Mouse (Mus musculus): ENCODE results near the gene Rpl3.

Gene Rpl3

DNA sequence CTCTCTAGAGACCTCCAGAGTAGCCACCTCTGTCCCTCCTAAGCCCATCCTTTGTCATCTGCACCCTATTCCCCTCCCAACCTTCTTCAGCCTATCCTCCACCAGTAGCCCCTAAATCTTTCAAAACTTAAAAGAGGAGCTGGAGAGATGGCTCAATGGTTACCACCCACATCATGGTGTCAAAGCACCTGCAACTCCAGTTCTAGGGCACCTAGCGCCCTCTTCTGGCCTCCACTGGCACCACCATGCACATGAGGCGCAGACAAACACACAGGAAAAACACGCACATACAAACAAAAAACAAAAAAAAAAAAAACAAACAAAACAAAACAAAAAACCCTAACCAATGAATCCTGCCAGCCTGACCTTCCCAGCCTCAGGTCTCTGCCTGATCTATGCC, 25.1 kb downstream of the Rpl3 start:
- DNase-seq (ENCODE audit: low read depth): peak; percentile 49

DNA sequence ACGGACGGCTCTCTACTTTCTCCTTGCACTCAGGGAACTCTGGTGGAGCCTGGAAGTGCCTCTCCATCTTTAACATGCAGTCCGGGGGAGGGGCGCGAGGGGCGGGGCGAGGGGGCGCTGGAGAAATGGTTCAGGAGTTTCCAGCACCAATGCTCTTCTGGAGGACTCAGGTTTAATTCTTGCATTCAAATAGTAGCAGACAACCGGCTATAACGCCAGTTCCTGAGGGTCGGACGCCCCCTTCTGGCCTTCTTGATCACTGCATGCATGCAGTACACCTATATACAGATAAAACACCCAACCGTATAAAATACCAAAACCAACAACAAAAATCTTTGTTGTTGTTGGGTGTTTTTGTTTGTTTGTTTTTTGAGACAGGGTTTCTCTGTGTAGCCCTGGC, 26.3 kb downstream of the Rpl3 start:
- DNase-seq (ENCODE audit: low read depth): peak; percentile 48

DNA sequence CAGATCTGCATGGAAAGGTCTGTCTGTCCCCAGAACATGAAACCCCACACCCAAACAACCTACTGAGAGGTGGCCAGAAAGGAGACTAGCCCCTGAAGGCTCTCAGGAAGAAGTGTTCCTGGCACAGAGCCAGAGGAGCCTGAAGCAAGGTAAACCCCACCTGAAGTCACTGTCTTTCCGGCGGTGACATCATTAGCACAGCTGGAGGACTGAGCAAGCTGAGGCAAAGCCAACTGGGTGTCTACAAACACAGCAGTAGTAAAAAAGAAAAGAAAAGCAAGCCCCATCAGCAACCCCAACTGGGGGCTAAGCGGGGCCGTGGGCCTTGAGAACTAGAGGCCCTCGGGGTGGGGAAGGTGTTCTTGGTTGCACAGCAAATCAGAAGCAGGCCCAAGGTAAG, 26.7 kb downstream of the Rpl3 start:
- DNase-seq (ENCODE audit: low read depth): no peak

DNA sequence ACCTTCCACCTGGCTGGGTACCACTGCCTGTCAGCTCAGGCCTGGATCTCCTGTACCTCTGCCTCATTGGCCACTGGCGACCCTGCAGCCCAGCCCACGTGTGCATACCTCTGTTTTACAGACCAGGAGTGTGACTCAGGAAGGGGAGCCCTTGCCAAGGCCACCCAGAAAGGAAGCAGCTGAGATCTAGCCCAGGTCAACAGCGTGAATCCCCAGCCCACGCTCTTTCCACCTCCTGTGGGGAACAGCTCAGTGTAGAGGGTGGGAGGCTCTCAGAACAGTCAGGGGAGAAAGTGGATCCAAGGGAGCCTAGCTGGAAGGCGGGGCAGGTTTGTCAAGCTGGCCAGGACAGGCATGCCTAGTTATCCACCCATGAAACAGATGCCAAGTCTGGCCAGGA, 28.8 kb downstream of the Rpl3 start:
- DNase-seq (ENCODE audit: low read depth): peak; percentile 58

DNA sequence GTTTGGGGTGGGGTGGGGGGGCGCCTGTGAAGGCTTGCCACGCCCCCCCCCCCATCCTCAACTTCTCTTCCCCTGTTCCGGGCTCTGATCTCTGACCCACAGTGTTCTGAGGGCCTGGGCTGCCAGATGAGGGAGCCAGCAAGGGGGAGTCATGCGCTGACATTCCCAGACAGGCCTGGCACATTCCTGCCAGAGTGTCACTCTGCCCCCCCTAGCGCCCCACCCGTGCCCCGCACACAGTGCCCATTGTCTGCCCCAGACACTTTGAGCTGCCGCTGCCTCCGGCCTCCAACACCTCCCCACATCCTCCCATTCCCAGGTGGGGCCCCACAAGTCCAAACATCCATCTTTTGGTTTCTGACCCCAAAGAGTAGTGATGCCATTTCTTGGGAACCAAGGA, 29.3 kb downstream of the Rpl3 start:
- DNase-seq (ENCODE audit: low read depth): no peak

DNA sequence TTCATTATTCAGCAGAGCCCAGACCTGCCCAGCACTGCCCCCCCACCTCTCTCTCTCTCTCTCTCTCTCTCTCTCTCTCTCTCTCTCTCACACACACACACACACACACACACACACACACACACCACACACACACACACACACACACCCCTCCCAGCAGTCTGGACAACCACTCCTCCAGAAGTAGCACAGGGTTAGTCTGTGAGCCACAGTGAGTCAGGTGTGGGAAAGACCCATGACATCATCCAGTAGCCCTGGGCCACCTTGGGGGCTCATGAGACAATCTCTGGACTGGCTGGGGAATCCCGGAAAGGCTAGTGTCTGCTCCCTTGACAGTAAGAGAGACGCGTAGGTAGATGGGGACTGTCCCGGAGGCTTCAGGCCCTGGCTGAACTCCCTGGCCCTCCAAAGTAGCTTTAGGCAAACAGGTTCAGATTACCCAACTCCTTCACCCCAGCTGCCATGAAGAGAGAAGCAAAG, 30.6 kb downstream of the Rpl3 start:
- DNase-seq (ENCODE audit: low read depth): peak; percentile 52

DNA sequence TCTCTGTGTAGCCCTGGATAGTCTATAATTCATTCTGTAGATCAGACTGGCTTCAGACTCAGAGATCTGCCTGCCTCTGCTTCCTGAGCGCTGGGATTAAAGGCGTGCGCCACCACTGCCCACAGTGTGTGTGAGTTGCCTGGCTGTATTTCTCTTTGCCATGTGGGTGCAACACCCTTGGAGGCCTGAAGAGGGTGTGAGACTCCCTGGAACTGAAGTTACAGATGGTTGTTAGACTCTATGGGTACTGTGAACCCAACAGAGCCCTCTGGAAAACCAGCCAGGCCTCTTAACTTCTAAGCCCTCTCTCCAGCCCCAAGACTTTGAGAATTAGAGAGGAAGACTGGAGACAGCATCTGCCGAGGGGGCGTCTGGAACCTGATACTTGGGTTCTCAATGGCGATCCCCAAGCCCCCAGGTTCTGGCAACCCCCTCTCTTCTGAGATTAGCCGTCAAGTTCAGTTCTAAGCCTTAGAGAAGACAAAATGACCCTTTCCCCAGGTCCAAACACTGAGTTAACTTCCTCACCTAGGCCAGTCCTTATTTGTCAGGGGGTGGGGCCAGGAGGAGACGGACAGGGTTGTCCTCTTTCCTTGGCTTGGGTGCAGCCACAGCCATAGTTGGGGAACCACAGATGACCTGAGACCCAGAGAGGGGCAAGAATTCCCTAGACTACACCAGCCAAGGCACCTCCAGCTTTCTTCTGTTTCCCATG, 31.2 kb downstream of the Rpl3 start:
- no peak for DNase-seq (ENCODE audit: low read depth)

DNA sequence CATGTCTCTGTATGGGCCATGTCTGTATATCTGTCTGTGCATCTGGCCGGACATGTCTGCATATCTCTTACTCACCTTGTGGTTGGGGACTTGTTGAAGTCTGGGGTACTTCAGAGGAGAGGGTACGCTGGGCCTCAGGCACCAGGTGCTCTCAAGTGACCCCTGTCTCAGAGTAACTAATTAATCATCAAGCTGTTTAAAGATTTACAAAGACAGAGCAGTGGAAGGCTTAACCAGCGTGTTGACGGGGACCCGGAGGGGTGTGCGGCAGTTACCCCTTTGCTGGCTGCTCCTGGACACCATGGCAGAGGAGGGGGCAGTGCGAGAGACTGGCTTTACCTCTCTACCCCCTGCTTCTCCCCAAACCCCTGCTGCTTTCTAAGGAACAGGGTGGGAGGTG, 32.1 kb downstream of the Rpl3 start:
- DNase-seq (ENCODE audit: low read depth): no peak

DNA sequence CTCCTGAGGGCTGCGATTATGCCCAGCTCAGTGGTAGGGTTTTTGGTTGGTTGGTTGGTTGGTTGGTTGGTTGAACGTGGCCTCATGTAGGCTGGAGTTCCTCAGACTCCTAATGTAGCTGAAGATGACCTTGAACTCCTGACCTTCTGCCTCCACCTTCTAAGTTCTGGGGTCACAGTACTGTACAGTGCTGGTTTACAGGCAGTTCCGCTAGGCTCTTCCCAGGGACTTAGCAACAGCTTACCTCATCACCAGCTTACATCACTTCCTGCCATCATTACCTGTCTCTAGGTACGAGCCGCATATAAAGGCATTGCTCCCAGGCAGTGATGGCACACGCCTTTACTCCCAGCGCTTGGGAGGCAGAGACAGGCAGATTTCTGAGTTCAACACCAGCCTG, 33.5 kb downstream of the Rpl3 start:
- no peak for DNase-seq (ENCODE audit: low read depth)

DNA sequence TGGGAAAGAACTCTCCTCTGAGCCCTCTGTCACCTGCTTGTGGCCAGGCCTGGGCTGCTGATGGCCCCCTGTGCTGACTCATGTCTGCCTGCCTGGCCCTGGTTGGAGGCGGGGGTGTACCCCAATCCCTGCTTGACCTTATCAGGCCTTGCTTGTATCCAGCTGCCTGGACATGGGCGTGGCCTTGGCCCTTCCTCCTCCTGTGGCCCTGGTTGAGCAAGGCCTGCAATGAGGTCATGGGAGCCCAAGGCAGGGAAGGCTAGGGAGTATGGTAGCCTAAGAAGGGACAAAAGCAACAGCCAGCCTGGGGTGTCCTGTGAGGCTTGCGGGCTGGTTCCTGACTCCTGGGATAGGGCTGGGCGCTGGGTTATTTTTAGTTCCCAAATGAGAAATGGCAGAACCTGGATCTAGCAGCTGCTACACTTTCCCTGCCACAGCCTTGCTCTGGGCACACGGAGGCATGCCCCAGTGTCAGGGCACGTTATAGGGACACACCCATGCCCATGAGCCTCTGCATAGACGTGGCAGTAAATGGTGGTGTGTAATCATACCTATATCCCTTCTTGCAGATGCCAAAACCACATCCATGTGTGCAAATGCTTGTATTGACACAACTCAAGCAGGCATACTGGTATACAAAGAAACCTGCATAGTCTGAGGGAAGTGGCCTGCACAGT, 37.5 kb downstream of the Rpl3 start:
- peak; percentile 74 for DNase-seq (ENCODE audit: low read depth)

DNA sequence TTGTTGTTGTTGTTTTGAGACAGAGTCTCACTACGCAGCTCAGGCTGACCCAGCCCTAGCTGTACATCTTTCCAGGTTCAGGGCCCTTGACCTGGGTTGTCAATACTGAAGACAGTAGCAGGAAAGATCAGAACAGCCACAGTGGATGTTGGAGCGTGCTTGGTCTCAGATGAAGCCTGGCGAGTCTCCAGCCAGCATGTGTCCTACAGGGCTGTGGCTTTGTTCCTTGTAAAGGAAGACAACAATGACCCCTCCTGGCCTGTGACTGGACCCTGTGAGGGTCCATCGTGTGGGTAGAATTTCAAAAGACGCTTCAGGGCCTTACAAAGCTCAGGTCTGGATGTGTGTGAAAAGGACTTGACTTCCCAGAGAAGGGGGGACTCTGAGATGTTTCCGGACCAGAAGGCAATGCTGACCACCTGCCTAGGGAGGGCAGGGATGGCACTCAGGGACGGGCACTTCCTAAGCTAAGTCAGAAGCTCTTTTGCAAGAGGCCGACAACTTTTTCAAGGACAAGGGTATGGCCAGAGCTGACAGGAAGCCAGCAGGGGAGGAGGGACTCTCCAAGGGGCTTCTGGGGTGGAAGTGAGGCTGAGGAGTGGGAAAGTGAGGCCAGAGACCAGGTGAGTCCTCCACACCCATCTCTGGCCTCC, 38.2 kb downstream of the Rpl3 start:
- DNase-seq (ENCODE audit: low read depth): no peak

DNA sequence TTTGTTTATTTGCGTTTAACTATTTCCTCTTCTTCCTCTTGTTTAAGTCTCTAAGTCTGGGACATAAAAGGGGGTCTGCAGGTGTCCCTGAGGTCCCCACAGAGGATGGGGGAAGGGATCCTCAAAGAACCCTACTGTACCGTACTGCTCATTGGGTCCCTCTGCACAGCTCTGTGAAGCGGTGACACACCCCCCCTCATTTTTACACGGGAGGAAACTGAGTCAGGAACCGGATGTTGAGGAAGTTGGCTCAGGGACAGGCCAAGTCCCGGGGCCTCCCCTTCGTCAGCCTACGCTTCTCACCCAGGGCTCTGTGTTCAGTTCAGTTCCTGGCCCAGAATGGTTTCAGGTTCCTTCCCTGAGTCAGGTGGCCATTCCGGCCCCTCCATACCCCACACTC, 39.9 kb downstream of the Rpl3 start:
- no peak for DNase-seq (ENCODE audit: low read depth)

DNA sequence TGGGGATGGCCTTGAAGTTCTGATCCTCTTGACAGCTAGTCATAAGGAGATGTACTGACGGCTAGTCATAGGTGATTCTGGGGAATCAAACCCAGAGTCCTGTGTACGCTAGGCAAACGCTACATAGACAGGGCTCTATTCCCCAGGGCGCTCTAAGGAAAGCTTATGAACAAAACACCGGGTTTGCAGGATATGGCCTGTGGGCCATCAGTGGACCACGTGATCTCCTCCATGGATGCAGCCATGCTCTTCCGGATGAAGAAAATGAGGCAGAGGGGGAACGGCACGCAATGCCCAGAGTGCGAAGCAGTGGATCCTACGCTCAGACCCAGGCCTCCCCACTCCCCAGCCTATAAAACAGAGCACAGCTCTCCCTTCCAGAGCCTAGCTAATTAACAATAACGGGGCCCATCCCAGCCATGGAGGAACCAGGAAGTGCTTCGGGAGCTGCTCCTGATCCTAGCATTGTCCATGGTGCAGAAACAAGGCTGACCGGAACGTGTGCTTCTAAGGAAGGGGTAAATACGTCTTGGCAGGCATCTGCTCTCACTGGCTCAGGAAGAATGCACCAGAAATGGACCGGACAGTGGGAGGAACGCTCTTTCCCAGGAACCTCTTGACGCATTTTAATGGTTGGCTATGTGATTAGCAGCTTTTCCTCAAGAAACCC, 40.4 kb downstream of the Rpl3 start:
- no peak for DNase-seq (ENCODE audit: low read depth)

DNA sequence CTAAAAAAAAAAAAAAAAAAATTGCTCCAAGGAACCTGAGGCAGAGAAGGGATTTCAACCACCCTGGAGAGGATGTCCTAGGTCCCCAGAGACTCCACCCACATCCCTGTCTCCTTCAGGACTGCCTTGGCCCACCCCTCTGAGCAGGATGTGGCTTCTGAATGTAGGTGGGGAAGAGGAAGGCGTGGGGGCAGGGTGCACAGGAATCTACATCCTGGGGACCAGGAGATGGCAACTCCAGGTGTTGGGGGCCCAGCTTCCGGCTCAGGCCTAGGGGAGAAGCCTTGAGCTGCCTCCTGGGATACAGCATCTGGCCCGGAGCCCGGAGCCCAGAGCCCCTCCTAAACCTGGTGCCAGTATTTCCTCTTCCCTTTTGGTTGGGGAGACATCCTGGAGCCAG, 41.6 kb downstream of the Rpl3 start:
- no peak for DNase-seq (ENCODE audit: low read depth)

DNA sequence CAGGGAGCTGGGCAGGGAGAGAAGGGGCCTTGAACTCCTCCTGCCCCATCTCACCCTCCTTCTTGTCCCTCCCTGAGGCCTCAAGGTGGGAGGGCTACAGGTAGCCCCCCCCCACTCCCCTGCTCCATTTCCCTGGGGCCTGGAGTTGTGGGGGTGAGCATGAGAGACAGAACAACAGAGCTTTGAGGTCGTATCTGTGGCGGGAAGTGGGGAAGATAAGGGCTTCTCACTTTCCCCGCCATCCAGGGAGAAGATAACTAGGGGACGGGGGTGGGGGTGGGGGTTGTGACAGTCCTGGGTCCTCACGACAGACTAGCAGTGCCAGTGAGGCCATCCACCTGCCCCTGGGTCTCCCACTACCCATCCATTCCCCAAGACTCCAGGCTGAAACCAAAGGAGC, 43.7 kb downstream of the Rpl3 start:
- no peak for DNase-seq (ENCODE audit: low read depth)

DNA sequence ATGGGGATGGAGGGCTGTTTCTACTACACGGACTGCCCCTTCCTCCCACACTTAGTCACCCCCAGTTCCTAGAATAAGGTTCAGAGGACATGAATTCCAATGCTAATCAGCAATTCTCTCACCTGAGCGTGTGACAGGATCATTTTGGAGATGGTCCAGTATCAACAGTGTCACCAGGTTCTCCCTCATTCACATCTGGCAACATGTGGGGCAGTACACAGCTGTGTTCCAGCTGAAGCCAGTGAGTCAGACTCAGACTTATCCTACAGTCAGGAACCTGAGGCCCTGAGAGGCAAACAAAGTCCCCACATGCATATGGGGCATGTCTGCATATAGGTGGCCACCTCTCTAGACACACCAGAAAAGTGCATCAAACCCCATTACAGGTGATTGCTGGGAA, 44.4 kb downstream of the Rpl3 start:
- DNase-seq (ENCODE audit: low read depth): no peak

DNA sequence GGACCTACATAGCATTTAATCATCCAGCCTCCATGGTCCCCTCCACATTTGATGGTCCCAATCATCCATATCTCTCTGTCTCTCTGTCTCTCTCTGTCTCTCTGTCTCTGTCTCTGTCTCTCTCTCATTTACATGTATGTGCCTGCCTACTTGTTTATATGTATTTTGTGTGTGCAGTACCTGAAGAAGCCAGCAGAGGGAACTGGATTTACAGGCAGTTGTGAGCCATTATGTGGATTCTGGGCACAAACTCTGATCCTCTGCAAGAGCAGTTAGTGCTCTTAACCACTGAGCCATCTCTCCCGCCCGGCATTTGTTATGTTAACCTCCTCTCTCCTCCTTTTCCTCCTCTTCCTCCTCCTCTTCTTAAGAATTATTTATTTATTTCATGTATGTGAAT, 45.9 kb downstream of the Rpl3 start:
- peak; percentile 30 for DNase-seq (ENCODE audit: low read depth)

DNA sequence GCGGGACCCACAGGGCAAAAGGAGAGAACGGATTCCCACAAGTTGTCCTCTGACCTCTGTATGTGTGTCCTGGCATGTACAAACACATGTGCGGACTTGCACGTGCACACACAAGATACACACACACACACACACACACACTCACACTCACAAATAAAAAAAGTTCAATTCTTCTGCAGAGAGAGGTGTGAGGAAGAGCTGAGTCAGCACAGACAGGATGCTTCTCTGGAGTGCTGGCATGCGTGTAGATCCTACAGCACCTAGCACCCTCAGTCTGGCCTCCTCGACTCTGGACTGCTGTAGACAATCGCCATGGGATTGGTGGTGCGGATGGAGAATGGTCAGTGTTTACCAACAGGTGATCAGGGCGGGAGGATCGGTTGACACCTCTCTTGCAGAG, 47.4 kb downstream of the Rpl3 start:
- no peak for DNase-seq (ENCODE audit: low read depth)

DNA sequence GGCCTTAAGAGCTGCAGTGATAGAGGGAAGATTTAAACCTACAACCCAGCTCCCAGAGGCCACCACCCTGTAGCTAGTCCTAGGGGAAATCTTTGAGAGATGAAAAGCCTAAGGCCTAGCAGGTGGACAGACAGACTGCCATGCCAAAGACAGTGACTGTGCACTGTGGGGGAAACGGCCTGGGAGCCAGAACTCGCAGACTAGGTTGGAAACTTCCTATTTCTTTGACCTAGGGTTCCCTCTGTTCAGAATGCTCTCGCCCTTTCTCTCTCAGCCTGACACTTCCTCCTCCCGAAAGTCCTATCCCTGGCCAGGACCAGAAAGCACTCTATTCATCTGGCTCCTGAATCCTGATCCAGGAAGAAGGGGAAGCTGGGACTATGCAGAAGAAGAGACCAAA, 49.5 kb downstream of the Rpl3 start:
- no peak for DNase-seq (ENCODE audit: low read depth)

DNA sequence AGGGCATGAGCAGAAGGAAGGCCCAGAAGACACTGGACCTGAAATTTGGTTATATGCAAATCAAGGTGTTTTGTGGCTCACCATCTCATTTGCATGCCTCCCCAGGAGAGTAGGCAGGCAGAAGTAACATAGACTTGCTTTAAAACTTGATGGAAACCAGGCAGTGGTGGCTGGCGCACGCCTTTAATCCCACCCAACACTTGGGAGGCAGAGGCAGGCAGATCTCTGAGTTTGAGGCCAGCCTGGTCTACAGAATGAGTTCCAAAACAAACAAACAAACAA, 53.6 kb downstream of the Rpl3 start:
- no peak for DNase-seq (ENCODE audit: low read depth)

DNA sequence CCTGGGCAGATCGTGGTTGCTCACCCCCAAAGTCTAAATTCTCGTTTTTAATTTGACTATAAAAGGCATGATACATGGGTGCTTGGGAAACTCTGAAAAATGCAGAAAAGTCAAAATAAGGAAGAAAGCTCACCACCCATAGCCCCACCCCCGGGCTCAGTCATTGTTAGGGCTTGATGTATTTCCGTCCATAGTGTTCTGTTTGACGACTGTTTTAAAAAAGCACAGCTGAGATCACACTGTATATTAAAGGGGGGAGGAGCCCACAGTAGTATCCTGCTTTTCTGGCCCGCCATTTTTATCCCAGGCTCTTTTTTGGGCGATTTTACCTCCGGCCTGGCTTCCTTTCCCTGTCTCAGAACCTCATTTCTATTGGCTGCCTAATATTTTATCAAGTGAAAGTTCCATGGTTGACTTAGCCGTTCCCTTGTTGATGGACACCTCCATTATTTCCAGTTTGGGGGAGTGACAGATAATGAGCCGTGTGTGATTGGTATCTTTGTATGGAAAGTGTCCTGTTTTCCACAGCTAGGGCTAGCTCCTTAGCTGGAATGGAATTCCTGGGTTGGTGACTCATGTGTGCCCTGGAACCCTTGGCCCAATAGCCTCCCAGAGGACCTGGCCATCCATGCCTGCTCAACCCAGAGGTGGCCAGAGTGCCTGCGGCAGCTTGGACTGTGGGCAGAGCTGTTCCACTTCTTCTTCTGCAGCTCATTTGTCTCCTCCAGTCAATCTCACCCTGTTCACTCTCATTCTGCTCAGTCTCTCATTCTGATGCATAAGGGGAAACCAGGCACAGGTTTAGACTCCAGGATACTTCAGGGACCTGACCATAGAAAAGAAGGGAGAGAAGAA, 54.2 kb downstream of the Rpl3 start:
- DNase-seq (ENCODE audit: low read depth): peak; percentile 64

DNA sequence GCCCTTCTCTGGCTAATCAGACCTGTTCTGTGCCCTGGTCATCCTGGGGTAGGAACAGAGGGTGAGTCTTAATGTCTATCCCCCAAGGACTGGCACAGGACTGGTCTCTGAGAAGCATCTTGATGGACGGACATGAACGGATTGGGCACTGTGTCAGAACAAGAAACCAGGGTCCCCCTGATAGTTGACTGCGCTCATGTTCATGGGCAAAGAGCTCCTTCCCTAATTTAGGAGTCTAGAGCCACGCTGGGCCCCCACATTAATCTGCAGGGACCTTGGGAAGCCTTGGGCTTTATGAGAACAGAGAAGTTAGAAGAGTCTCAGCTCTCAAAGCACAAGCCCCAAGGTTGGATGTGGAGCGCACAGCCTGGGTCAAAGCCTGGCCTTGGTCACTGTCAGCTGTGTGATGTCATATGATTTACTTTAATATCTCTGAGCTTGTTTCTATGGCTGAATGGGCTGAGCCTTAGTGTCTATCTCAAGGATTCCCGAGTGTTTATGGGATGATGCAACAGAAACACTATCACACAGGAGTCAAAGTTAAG, 56.3 kb downstream of the Rpl3 start:
- DNase-seq (ENCODE audit: low read depth): no peak

Measured in NIH3T3 (cell line).